Mouse (Mus musculus) spleen, adult 2 months (tissue): ENCODE data around the gene Dnajb6.

ENCODE experiments used
- CTCF ChIP-seq: fragments of 200-500 bp; IDR thresholded peaks from 2 replicates; pipeline ENCODE4 v1.5.1; 2011; ENCODE audit warnings: mild to moderate bottlenecking, inconsistent platforms; ENCODE audit not compliant: insufficient read depth, insufficient read length, insufficient replicate concordance; ENCODE audit errors: extremely low read depth
- POLR2A ChIP-seq: fragments of 200-500 bp; IDR thresholded peaks from 2 replicates; pipeline ENCODE4 v1.6.1; 2011; ENCODE audit warnings: low read depth, low read length, inconsistent platforms

- no peak for TF ChIP-seq CTCF
- no peak for TF ChIP-seq POLR2A
Measured at GRCm38 (mm10) chr5:29725369-29725768, 10.1 kb upstream of the Dnajb6 start.
